Mouse (Mus musculus) forebrain, embryonic 11.5 days (tissue): ENCODE data around the gene Hsdl1. TPM values are rescaled to one million over a fixed set of nuclear protein-coding genes. Genes with fewer than 3 reads are reported as not detected.

ENCODE experiments used
- ATAC-seq: fragments of 200-750 bp; cut with Nextera tagmentation; replicated peaks from 2 replicates; pipeline ENCODE4 v1.8.0; 2017; ENCODE audit warnings: moderate TSS enrichment; ENCODE audit not compliant: low FRiP score
- DNase-seq: peaks from one replicate; pipeline ENCODE4 v3.0.0-alpha.2; 2017; ENCODE audit warnings: low spot score
- H3K27ac ChIP-seq: fragments of 300-500 bp; sonication (generic); 2 replicates; pipeline ENCODE4 v1.5.1; 2014; ENCODE audit warnings: low read depth, low read length
- H3K27me3 ChIP-seq: fragments of 300-500 bp; sonication (generic); 2 replicates; pipeline ENCODE4 v1.6.1; 2014; ENCODE audit warnings: mild to moderate bottlenecking, low read length, mixed read lengths; ENCODE audit not compliant: control insufficient read depth, insufficient read depth
- H3K36me3 ChIP-seq: fragments of 300-500 bp; sonication (generic); 2 replicates; pipeline ENCODE4 v1.6.1; 2014; ENCODE audit warnings: mild to moderate bottlenecking, low read length, moderate library complexity, mixed read lengths; ENCODE audit not compliant: control insufficient read depth, insufficient read depth
- H3K4me1 ChIP-seq: fragments of 300-500 bp; sonication (generic); replicated peaks from 2 replicates; pipeline ENCODE4 v1.6.1; 2014; ENCODE audit warnings: low read length, mixed read lengths; ENCODE audit not compliant: control insufficient read depth, insufficient read depth
- H3K4me2 ChIP-seq: fragments of 300-500 bp; sonication (generic); 2 replicates; pipeline ENCODE4 v1.6.1; 2014; ENCODE audit warnings: low read depth, mild to moderate bottlenecking, low read length, moderate library complexity, mixed read lengths; ENCODE audit not compliant: severe bottlenecking
- H3K4me3 ChIP-seq: fragments of 300-500 bp; sonication (generic); 2 replicates; pipeline ENCODE4 v1.5.1; 2014; ENCODE audit warnings: low read depth, low read length
- H3K9ac ChIP-seq: fragments of 300-500 bp; sonication (generic); 2 replicates; pipeline ENCODE4 v1.6.1; 2014; ENCODE audit warnings: low read length
- H3K9me3 ChIP-seq: fragments of 300-500 bp; sonication (generic); 2 replicates; pipeline ENCODE4 v1.6.1; 2016; ENCODE audit warnings: low read length, mixed read lengths; ENCODE audit not compliant: control insufficient read depth
- WGBS: fragments of 180-500 bp; shearing (Covaris S2); extraction: QIAGEN DNeasy Blood & Tissue Kit; methylation state at CpG from one replicate; pipeline ENCODE4 v1.1.7; 2014; 5-methylcytosine and 5-hydroxymethylcytosine counted together
- polyA plus RNA-seq: library from polyadenylated mRNA; unstranded; fragments of >200 nt; fragmentation: Nextera tagmentation; extraction: Ambion mirVana; gene quantifications from 2 replicates; pipeline ENCODE4 v1.2.1, GENCODE M21; 2014

Gene Hsdl1
- polyA plus RNA-seq, 1 experiment from 2014 or later, result 78.7 TPM

DNA sequence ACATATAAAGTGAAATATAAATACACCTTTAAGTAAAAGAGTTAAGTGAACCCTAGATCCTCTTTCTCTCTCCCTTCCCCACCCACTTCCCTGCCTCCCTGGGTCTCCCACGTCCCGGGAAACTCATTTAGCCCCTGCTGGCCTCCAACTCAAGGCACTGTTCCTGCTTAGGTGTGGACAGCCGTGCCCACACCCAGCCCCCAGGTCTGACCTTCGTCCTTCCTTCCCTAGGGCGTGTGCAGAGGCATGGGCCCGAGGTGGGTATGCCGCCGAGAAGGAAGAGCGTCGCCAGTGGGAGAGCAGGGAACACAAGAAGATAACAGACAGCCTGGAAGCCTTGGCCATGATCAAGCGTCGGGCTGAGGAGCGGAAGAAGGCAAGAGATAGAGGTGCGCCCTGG lies 15.4 kb upstream of the Hsdl1 start:
- H3K9me3 ChIP-seq, result no peaks in the 10 kb centered on the region
- no peak overlapping the region for H3K27ac ChIP-seq
- 86% methylated on average over 14 of the region's 14 CpGs for WGBS
- no peaks in the 10 kb centered on the region for H3K4me1 ChIP-seq
- no peak for ATAC-seq
- no peaks in the 10 kb centered on the region for H3K36me3 ChIP-seq
- no peaks in the 10 kb centered on the region for H3K27me3 ChIP-seq
- no peak overlapping the region for H3K4me2 ChIP-seq
- no peak for DNase-seq
- H3K9ac ChIP-seq, result no peak overlapping the region
- no peak overlapping the region for H3K4me3 ChIP-seq

DNA sequence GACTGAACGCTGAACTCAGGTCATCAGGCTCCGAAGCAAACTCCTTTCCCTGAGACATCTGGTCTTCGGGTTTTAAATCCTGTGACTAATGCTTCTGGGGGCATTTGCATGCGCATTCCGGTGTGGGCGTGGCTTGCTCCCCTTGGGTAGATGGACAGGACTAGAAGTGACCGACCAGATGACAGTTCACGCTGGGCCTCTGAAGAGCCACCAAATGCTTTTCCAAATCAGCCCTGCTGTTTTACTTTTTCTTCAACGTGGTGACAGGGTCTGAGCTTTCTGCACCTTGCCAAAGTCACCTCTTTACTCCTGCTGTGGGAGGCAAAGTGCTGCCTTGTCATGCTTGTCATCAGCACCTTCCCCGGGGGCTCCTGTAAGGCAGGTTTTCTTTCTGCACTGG lies 13.9 kb upstream of the Hsdl1 start:
- no peak for ATAC-seq
- Histone ChIP-seq H3K27ac (no peak overlapping the region), H3K27me3 (no peaks in the 10 kb centered on the region), H3K4me2 (no peak overlapping the region), H3K4me1 (no peaks in the 10 kb centered on the region), H3K36me3 (no peaks in the 10 kb centered on the region), H3K9me3 (no peaks in the 10 kb centered on the region), H3K9ac (no peak overlapping the region), H3K4me3 (no peak overlapping the region)
- no peak for DNase-seq
- 36% methylated on average over 10 of the region's 10 CpGs for WGBS

DNA sequence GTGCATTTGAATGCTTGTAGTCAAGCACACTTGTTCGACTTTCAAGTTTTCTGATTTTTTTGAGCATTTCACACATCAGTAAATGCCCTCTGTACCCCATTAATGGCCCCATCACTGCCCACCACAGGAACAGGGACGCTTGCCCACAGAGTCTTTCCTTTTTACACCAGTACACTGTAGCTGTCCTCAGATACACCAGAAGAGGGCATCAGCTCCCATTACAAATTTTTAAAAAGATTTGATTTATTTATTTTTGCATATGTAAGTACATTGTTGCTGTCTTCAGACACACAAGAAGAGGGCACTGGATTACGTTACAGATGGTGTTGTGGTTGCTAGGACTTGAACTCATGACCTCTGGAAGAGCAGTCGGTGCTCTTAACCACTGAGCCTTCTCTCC lies 13.3 kb upstream of the Hsdl1 start:
- Histone ChIP-seq H3K36me3 (no peaks in the 10 kb centered on the region), H3K9me3 (no peaks in the 10 kb centered on the region), H3K27me3 (no peaks in the 10 kb centered on the region), H3K27ac (no peak overlapping the region), H3K4me1 (no peaks in the 10 kb centered on the region), H3K9ac (no peak overlapping the region), H3K4me3 (no peak overlapping the region), H3K4me2 (no peak overlapping the region)
- ATAC-seq (no peak), DNase-seq (no peak)
- WGBS, result 76% methylated on average over 4 of the region's 4 CpGs

DNA sequence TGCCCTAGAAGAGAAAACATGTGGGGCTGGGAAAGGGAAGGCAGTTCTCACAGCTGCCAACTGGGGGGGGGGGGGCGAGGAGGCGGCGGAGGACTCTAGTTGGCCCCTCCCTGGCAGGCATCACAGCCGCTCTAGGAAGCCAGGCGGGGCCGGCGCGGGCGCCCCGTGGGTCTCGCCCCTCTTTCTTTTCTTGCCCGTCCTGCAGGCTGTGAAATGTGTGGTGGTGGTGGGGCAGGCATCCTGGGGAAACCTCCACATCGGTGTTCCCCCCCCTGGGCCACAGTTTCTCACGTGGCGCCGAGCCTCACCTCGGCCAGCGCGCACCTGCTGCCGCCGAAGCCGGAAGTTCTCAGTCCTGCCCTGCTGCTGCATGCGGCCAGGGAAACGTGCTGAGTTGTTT lies 10.9 kb upstream of the Hsdl1 start:
- Histone ChIP-seq H3K36me3 (no peaks in the 10 kb centered on the region), H3K27ac (no peak overlapping the region), H3K9me3 (no peaks in the 10 kb centered on the region), H3K4me1 (no peaks in the 10 kb centered on the region), H3K27me3 (no peaks in the 10 kb centered on the region), H3K4me2 (peak overlapping the region; percentile 42), H3K4me3 (peak overlapping the region; percentile 22), H3K9ac (peak overlapping the region; percentile 32; the same call in 1 of the 2 replicates)
- 28% methylated on average over 24 of the region's 24 CpGs for WGBS
- DNase-seq, result no peak
- ATAC-seq, result no peak

DNA sequence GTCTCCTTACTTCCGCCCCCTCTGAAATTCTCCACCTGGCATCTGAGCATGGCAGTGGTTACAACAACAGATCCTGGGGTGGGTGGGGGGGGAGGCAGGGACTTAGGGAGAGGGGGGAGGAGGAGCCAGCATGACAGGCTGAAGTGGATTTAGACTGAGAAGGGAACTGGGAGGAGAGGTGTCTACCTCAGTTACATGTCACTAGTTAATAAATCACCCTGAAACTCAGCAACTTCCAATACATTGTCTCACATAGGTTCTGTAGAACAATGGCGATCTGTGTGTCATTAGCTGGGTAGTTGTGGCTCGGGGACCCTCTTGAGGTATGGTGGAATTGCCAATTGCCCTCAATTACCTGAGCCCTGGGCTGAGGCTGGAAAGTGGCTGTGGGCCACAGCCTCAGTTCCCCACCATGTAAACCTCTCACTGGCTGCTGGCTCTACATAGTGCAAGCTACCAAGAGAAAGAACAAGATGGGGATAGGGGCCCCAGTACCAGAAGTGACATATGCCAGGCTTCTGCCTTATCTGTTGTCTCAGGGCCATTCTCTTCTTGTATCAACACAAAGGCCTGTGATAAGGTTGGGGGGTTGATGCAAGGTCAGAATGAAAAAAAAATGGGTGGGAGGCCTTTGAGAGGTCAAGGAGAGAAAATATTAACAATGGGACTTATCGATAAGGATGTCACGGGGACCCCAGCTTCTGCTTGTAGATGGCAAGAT lies 5.6 kb upstream of the Hsdl1 start:
- Histone ChIP-seq H3K4me2 (no peak overlapping the region), H3K27me3 (no peaks in the 10 kb centered on the region; the same call in 1 of the 2 replicates)
- no peak for ATAC-seq

DNA sequence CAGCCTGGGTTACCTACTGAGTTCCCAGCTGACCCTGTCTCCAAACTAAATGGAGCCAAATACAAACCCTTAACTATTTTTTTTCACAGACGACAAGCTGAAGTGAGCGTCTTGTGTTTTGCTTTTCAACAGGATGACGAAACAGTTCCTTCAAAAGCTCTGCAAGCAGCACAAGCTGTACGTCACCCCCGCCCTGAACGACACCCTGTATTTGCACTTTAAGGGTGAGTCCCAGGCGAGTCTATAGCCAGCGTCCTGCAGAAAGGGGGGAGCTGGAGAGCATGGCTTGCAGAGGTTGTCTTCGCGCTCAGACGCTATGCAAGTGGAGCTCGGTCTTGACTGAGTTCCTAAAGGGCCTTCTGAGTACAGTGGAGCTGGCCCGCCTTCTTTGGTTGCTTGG lies 4.1 kb upstream of the Hsdl1 start:
- Histone ChIP-seq H3K4me1 (no peaks in the 10 kb centered on the region), H3K4me2 (no peak overlapping the region), H3K27me3 (no peaks in the 10 kb centered on the region; the same call in 1 of the 2 replicates), H3K27ac (no peak overlapping the region), H3K36me3 (no peaks in the 10 kb centered on the region), H3K9ac (no peak overlapping the region), H3K9me3 (no peaks in the 10 kb centered on the region), H3K4me3 (no peak overlapping the region)
- ATAC-seq (no peak), DNase-seq (no peak)
- 44% methylated on average over 13 of the region's 13 CpGs for WGBS

More for the DNA sequence above, 5.6 kb upstream of the Hsdl1 start:
- Histone ChIP-seq H3K27ac (no peak overlapping the region), H3K4me1 (no peaks in the 10 kb centered on the region), H3K36me3 (no peaks in the 10 kb centered on the region), H3K9ac (no peak overlapping the region), H3K4me3 (no peak overlapping the region), H3K9me3 (no peaks in the 10 kb centered on the region)
- 86% methylated on average over 5 of the region's 5 CpGs for WGBS
- no peak for DNase-seq

DNA sequence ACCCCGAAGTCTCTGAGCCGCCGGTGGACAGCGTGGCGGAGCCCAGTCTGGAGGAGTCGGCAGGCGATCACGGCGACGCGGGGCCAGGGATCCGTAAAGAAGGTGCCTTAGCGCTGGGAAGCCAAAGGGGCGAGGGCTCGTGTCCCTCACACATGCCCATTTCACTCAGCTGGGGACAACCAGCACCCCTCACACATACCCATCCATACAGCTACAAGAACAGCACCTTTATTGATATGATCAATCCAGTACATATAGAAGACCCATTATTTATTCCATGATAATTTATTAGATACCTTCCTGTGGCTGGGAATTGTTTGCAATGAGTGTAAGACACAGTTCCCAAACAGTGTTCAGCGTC lies 363 bp upstream of the Hsdl1 start:
- 3% methylated on average over 16 of the region's 16 CpGs for WGBS
- peak; percentile 53; the same call in 1 of the 2 replicates for ATAC-seq
- no peak overlapping the region for H3K27ac ChIP-seq

DNA sequence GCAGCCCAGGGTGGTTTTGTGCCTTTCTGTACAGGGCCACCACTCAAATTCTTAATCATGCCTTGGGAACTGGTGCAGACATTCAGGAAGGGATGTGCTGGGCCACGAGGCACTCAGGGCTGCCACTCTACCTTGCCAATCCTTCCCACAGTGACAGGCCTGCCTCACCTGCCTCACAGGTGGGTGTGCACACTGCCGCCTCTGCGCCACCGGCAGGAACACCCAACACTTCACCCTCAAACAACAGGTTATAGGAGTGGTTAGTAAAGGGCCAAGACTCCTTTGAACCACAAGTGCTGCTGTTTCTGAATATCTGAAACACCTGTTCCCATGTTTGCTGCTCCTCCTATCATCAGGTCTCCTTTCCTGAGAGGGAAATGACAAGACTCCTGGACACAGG lies 2.6 kb downstream of the Hsdl1 start:
- WGBS, result 88% methylated on average over 4 of the region's 4 CpGs
- no peak overlapping the region for H3K4me2 ChIP-seq
- DNase-seq (no peak), ATAC-seq (no peak)
- no peak overlapping the region for H3K27ac ChIP-seq
- no peaks in the 10 kb centered on the region for H3K9me3 ChIP-seq
- no peak overlapping the region for H3K9ac ChIP-seq
- H3K27me3 ChIP-seq, result no peaks in the 10 kb centered on the region; the same call in 1 of the 2 replicates
- H3K36me3 ChIP-seq, result no peaks in the 10 kb centered on the region
- peaks cover 3% of the 10 kb centered on the region; the same call in 1 of the 2 replicates for H3K4me1 ChIP-seq
- no peak overlapping the region for H3K4me3 ChIP-seq

More for the DNA sequence above, 363 bp upstream of the Hsdl1 start:
- H3K4me3 ChIP-seq, result peak overlapping the region; percentile 84
- H3K27me3 ChIP-seq, result no peaks in the 10 kb centered on the region; the same call in 1 of the 2 replicates
- H3K4me1 ChIP-seq, result peaks cover 3% of the 10 kb centered on the region; the same call in 1 of the 2 replicates
- no peaks in the 10 kb centered on the region for H3K9me3 ChIP-seq
- no peaks in the 10 kb centered on the region for H3K36me3 ChIP-seq
- no peak for DNase-seq
- H3K4me2 ChIP-seq, result peak overlapping the region; percentile 96
- peak overlapping the region; percentile 79 for H3K9ac ChIP-seq

DNA sequence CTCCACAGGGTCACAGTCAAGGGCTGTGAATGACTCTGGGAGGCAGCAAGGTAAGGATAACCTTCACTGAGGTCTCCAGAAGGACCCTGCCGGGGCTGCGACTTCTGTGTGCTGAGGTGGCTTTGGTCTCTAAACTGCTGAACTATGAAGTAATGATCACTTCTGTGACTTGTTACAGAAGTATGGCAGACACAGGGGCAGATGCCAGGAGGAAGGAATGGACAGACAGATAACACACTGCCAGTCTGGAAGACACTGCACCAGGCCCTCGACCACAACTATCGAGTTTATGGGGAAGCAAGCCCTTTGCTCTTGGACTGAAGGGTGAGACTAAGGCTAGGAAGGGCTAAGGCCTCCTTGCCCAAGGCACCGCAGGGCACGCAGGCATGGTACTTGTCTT lies 3.8 kb downstream of the Hsdl1 start:
- Histone ChIP-seq H3K4me2 (no peak overlapping the region), H3K9ac (no peak overlapping the region), H3K27me3 (no peaks in the 10 kb centered on the region; the same call in 1 of the 2 replicates), H3K27ac (no peak overlapping the region), H3K9me3 (no peaks in the 10 kb centered on the region), H3K36me3 (no peaks in the 10 kb centered on the region), H3K4me1 (peaks cover 3% of the 10 kb centered on the region; the same call in 1 of the 2 replicates), H3K4me3 (no peak overlapping the region)
- ATAC-seq (no peak), DNase-seq (no peak)
- 89% methylated on average over 6 of the region's 6 CpGs for WGBS
